Mouse (Mus musculus): ENCODE measurements at regions not wholly inside any gene's neighbourhood (a gene's known extent, or its start where the extent isn't known, plus 50 kb on each side); places are given as distances from the start of the nearest gene placed in this dataset.

GRCm38 (mm10) chr10:14328846-14329245 lies 216.6 kb downstream of the Adgrg6 start:
- TF ChIP-seq CTCF (IDR thresholded peaks at IDR 0.05; ENCODE audit: low read depth, low read length) (no peak), TAL1 (conservative IDR thresholded peaks at IDR 0.05; ENCODE audit: low read depth, low read length) (no peak), GATA1 (IDR thresholded peaks at IDR 0.05; ENCODE audit: borderline replicate concordance, low read length) (no peak), POLR2AphosphoS5 (IDR thresholded peaks at IDR 0.05; ENCODE audit: insufficient replicate concordance, low read depth, low read length) (no peak)
